Mouse (Mus musculus) midbrain, embryonic 12.5 days (tissue): Measurements from ENCODE around the gene Ankrd52. TPM values are rescaled to one million over a fixed set of nuclear protein-coding genes. Genes with fewer than 3 reads are reported as not detected.

Source experiments
- ATAC-seq: fragments of 200-750 bp; cut with Nextera tagmentation; 2 replicates; pipeline ENCODE4 v1.8.0; 2017; ENCODE audit warnings: low read depth, moderate TSS enrichment, moderate library complexity; ENCODE audit not compliant: low FRiP score
- H3K27ac ChIP-seq: fragments of 300-500 bp; sonication (generic); replicated peaks from 2 replicates; pipeline ENCODE4 v1.5.1; 2016; ENCODE audit warnings: mild to moderate bottlenecking
- H3K27me3 ChIP-seq: fragments of 300-500 bp; sonication (generic); 2 replicates; pipeline ENCODE4 v1.6.1; 2016; ENCODE audit warnings: mild to moderate bottlenecking
- H3K36me3 ChIP-seq: fragments of 300-500 bp; sonication (generic); 2 replicates; pipeline ENCODE4 v1.6.1; 2016
- H3K4me1 ChIP-seq: fragments of 300-500 bp; sonication (generic); 2 replicates; pipeline ENCODE4 v1.6.1; 2016
- H3K4me2 ChIP-seq: fragments of 300-500 bp; sonication (generic); replicated peaks from 2 replicates; pipeline ENCODE4 v1.6.1; 2016; ENCODE audit warnings: mild to moderate bottlenecking, moderate library complexity
- H3K4me3 ChIP-seq: fragments of 300-500 bp; sonication (generic); 2 replicates; pipeline ENCODE4 v1.5.1; 2016; ENCODE audit warnings: mild to moderate bottlenecking
- H3K9ac ChIP-seq: fragments of 300-500 bp; sonication (generic); replicated peaks from 2 replicates; pipeline ENCODE4 v1.6.1; 2016; ENCODE audit warnings: mild to moderate bottlenecking, moderate library complexity
- H3K9me3 ChIP-seq: fragments of 300-500 bp; sonication (generic); 2 replicates; pipeline ENCODE4 v1.6.1; 2016; ENCODE audit warnings: mild to moderate bottlenecking
- WGBS: fragments of 180-500 bp; shearing (Covaris S2); methylation state at CpG from one replicate; pipeline ENCODE4 v1.1.7; 2016; 5-methylcytosine and 5-hydroxymethylcytosine counted together
- polyA plus RNA-seq: library from polyadenylated mRNA; unstranded; fragments of >200 nt; fragmentation: Nextera tagmentation; extraction: Ambion mirVana; gene quantifications from 2 replicates; pipeline ENCODE4 v1.2.1, GENCODE M21; 2016

Gene Ankrd52
- polyA plus RNA-seq, 1 experiment from 2014 or later = 13.5 TPM

GRCm38 (mm10) chr10:128372142-128372541 is 4.8 kb upstream of the Ankrd52 start:
- Histone ChIP-seq H3K4me2 (no peak overlapping the region), H3K27me3 (no peaks in the 10 kb centered on the region), H3K4me1 (peaks cover 25% of the 10 kb centered on the region), H3K9ac (no peak overlapping the region), H3K4me3 (no peak overlapping the region), H3K36me3 (no peaks in the 10 kb centered on the region), H3K27ac (no peak overlapping the region), H3K9me3 (peaks cover 4% of the 10 kb centered on the region; the same call in 1 of the 2 replicates)
- WGBS = 83% methylated on average over 5 of the region's 5 CpGs
- ATAC-seq = no peak

GRCm38 (mm10) chr10:128372989-128373748 is 3.7 kb upstream of the Ankrd52 start:
- Histone ChIP-seq H3K4me3 (no peak overlapping the region), H3K36me3 (no peaks in the 10 kb centered on the region), H3K9ac (no peak overlapping the region), H3K27me3 (no peaks in the 10 kb centered on the region), H3K9me3 (peaks cover 4% of the 10 kb centered on the region; the same call in 1 of the 2 replicates), H3K27ac (no peak overlapping the region), H3K4me1 (peaks cover 21% of the 10 kb centered on the region), H3K4me2 (no peak overlapping the region)
- 92% methylated on average over 6 of the region's 6 CpGs for WGBS
- no peak for ATAC-seq

GRCm38 (mm10) chr10:128374393-128374792 is 2.5 kb upstream of the Ankrd52 start:
- Histone ChIP-seq H3K9ac (no peak overlapping the region), H3K27ac (no peak overlapping the region), H3K36me3 (peaks cover 8% of the 10 kb centered on the region), H3K4me1 (peaks cover 29% of the 10 kb centered on the region), H3K9me3 (peaks cover 4% of the 10 kb centered on the region; the same call in 1 of the 2 replicates), H3K4me3 (no peak overlapping the region), H3K4me2 (no peak overlapping the region), H3K27me3 (no peaks in the 10 kb centered on the region)
- ATAC-seq = no peak
- 80% methylated on average over 6 of the region's 6 CpGs for WGBS

- Histone ChIP-seq H3K27ac (peak overlapping the region; percentile 97), H3K4me2 (peak overlapping the region; percentile 69), H3K36me3 (peaks cover 24% of the 10 kb centered on the region), H3K9ac (peak overlapping the region; percentile 99), H3K4me1 (peaks cover 25% of the 10 kb centered on the region), H3K9me3 (peaks cover 4% of the 10 kb centered on the region; the same call in 1 of the 2 replicates), H3K27me3 (no peaks in the 10 kb centered on the region), H3K4me3 (peak overlapping the region; percentile 99)
- no peak for ATAC-seq
- WGBS = 42% methylated on average over 4 of the region's 4 CpGs
Observed at GRCm38 (mm10) chr10:128376099-128376454, 838 bp upstream of the Ankrd52 start.

GRCm38 (mm10) chr10:128377222-128377939 is 466 bp downstream of the Ankrd52 start:
- WGBS = under 1% methylated on average over 47 of the region's 47 CpGs
- H3K9me3 ChIP-seq = peaks cover 4% of the 10 kb centered on the region; the same call in 1 of the 2 replicates
- H3K36me3 ChIP-seq = peaks cover 36% of the 10 kb centered on the region
- peak; percentile 76 for ATAC-seq
- peak overlapping the region; percentile 99 for H3K9ac ChIP-seq
- H3K27me3 ChIP-seq = no peaks in the 10 kb centered on the region
- peaks cover 25% of the 10 kb centered on the region for H3K4me1 ChIP-seq
- H3K4me2 ChIP-seq = peak overlapping the region; percentile 69
- peak overlapping the region; percentile 99 for H3K4me3 ChIP-seq
- peak overlapping the region; percentile 97 for H3K27ac ChIP-seq

- Histone ChIP-seq H3K4me3 (peak overlapping the region; percentile 99), H3K9me3 (peaks cover 4% of the 10 kb centered on the region; the same call in 1 of the 2 replicates), H3K36me3 (peaks cover 42% of the 10 kb centered on the region), H3K4me1 (peaks cover 25% of the 10 kb centered on the region), H3K27me3 (no peaks in the 10 kb centered on the region), H3K27ac (peak overlapping the region; percentile 97), H3K4me2 (peak overlapping the region; percentile 69), H3K9ac (peak overlapping the region; percentile 99)
- 61% methylated on average over 14 of the region's 14 CpGs for WGBS
- no peak for ATAC-seq
Observed at GRCm38 (mm10) chr10:128377940-128378448, 1.1 kb downstream of the Ankrd52 start.

GRCm38 (mm10) chr10:128378462-128378861 is 1.5 kb downstream of the Ankrd52 start:
- Histone ChIP-seq H3K4me1 (peaks cover 25% of the 10 kb centered on the region), H3K4me2 (peak overlapping the region; percentile 69), H3K27ac (no peak overlapping the region), H3K4me3 (peak overlapping the region; percentile 99), H3K27me3 (no peaks in the 10 kb centered on the region), H3K9me3 (peaks cover 4% of the 10 kb centered on the region; the same call in 1 of the 2 replicates), H3K9ac (peak overlapping the region; percentile 99), H3K36me3 (peaks cover 47% of the 10 kb centered on the region)
- no peak for ATAC-seq
- 70% methylated on average over 2 of the region's 3 CpGs for WGBS

- Histone ChIP-seq H3K4me1 (peaks cover 25% of the 10 kb centered on the region), H3K36me3 (peaks cover 55% of the 10 kb centered on the region), H3K27ac (no peak overlapping the region), H3K4me3 (no peak overlapping the region), H3K27me3 (no peaks in the 10 kb centered on the region), H3K9me3 (peaks cover 1% of the 10 kb centered on the region; the same call in 1 of the 2 replicates), H3K4me2 (peak overlapping the region; percentile 69; the same call in 1 of the 2 replicates), H3K9ac (peak overlapping the region; percentile 99; the same call in 1 of the 2 replicates)
- ATAC-seq = no peak
- 96% methylated on average over 7 of the region's 7 CpGs for WGBS
Observed at GRCm38 (mm10) chr10:128379260-128379659, 2.3 kb downstream of the Ankrd52 start.

- H3K27me3 ChIP-seq = no peaks in the 10 kb centered on the region
- no peaks in the 10 kb centered on the region for H3K9me3 ChIP-seq
- H3K36me3 ChIP-seq = peaks cover 68% of the 10 kb centered on the region
- 89% methylated on average over 5 of the region's 5 CpGs for WGBS
- H3K4me2 ChIP-seq = no peak overlapping the region
- no peak overlapping the region for H3K9ac ChIP-seq
- H3K4me1 ChIP-seq = peaks cover 25% of the 10 kb centered on the region
- no peak overlapping the region for H3K4me3 ChIP-seq
- no peak for ATAC-seq
- H3K27ac ChIP-seq = no peak overlapping the region
Observed at GRCm38 (mm10) chr10:128380565-128380964, 3.6 kb downstream of the Ankrd52 start.

GRCm38 (mm10) chr10:128382482-128382881 is 5.6 kb downstream of the Ankrd52 start:
- H3K4me2 ChIP-seq = no peak overlapping the region
- H3K27ac ChIP-seq = no peak overlapping the region
- H3K4me1 ChIP-seq = peaks cover 17% of the 10 kb centered on the region
- H3K27me3 ChIP-seq = no peaks in the 10 kb centered on the region
- ATAC-seq = no peak
- no peaks in the 10 kb centered on the region for H3K9me3 ChIP-seq
- H3K36me3 ChIP-seq = peaks cover 87% of the 10 kb centered on the region
- no peak overlapping the region for H3K4me3 ChIP-seq
- WGBS = 88% methylated on average over 8 of the region's 8 CpGs
- H3K9ac ChIP-seq = no peak overlapping the region

- Histone ChIP-seq H3K36me3 (peaks cover 98% of the 10 kb centered on the region), H3K27ac (no peak overlapping the region), H3K27me3 (no peaks in the 10 kb centered on the region), H3K4me2 (no peak overlapping the region), H3K4me1 (no peaks in the 10 kb centered on the region), H3K9ac (no peak overlapping the region), H3K9me3 (no peaks in the 10 kb centered on the region), H3K4me3 (no peak overlapping the region)
- 93% methylated on average over 7 of the region's 7 CpGs for WGBS
- ATAC-seq = no peak
Observed at GRCm38 (mm10) chr10:128385902-128386301, 9.0 kb downstream of the Ankrd52 start.

GRCm38 (mm10) chr10:128388941-128389340 is 12.0 kb downstream of the Ankrd52 start:
- WGBS = 90% methylated on average over 14 of the region's 14 CpGs
- peaks cover 7% of the 10 kb centered on the region; the same call in 1 of the 2 replicates for H3K4me1 ChIP-seq
- no peak overlapping the region for H3K9ac ChIP-seq
- H3K4me2 ChIP-seq = no peak overlapping the region
- no peak for ATAC-seq
- no peaks in the 10 kb centered on the region for H3K27me3 ChIP-seq
- H3K36me3 ChIP-seq = peaks cover 99% of the 10 kb centered on the region
- H3K27ac ChIP-seq = no peak overlapping the region
- H3K9me3 ChIP-seq = no peaks in the 10 kb centered on the region
- H3K4me3 ChIP-seq = no peak overlapping the region
